Mouse (Mus musculus) bone marrow macrophage, adult 2 months (primary cell): ENCODE results near the gene Asgr1.

ENCODE experiments used
- CTCF ChIP-seq: IDR thresholded peaks from 2 replicates; pipeline ENCODE4 v1.5.1; 2012; ENCODE audit warnings: low read depth, mild to moderate bottlenecking, low read length, moderate library complexity
- POLR2A ChIP-seq: IDR thresholded peaks from 2 replicates; pipeline ENCODE4 v1.6.1; 2012; ENCODE audit warnings: mild to moderate bottlenecking, low read depth, low read length, borderline replicate concordance

DNA sequence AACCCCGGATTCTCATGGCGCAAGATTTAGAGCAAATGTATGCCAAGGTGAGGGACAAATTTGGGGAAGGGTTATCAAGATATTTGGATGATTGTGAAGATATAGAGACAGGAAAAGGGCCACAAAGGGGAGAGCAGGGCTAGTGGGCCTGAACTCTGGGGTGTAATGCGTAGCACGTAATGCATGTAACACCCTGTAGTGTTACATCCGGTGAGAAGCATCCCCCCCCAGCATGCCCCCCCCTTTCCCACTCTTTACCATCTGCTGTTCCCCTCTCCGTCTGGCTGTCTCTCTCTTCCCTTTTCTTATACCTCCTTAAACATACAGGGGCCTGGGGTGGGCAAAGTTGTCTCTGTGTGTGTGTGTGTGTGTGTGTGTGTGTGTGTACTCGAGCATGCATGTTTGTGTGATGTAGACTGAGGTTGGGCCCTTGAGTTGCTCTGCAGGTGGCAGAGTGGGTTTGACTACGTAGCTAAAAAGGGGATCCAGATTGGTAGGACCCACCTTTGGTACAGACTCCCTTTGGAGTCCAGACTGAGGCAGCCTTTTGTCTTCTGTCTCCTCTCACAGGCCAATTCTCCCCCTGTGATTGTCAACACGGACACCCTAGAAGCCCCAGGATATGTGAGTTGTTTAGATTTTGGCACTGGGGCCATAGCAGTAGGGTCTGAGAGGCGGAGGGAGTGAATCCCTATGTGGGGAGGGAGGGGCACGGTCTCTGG is 23.9 kb upstream of the Asgr1 start:
- no peak for TF ChIP-seq CTCF
- no peak for TF ChIP-seq POLR2A
